Mouse (Mus musculus): ENCODE data around the gene Tsks. TPM values are rescaled to one million over a fixed set of nuclear protein-coding genes. Genes with fewer than 3 reads are reported as not detected.
A peak's percentile ranks its signal among the peaks of the same experiment; 100 is the strongest.

Tsks gene
- polyA plus RNA-seq, 1 experiment from 2014 or later: 0.17 TPM

GRCm38 (mm10) chr7:44952611-44953306 is 9.8 kb downstream of the Tsks start:
- Histone ChIP-seq H3K4me3 (peak overlapping the region; percentile 54), H3K27ac (peak overlapping the region; percentile 83), H3K36me3 (no peaks in the 10 kb centered on the region), H3K4me1 (peaks cover 21% of the 10 kb centered on the region), H3K9me3 (no peaks in the 10 kb centered on the region), H3K27me3 (peaks cover 31% of the 10 kb centered on the region), H3K4me2 (peak overlapping the region; percentile 94), H3K9ac (peak overlapping the region; percentile 46)
- ATAC-seq (ENCODE audit: insufficient number of reproducible peaks, low FRiP score, low TSS enrichment, low read depth): peak; percentile 93
- 6% methylated on average over 24 of the region's 24 CpGs for WGBS

- ATAC-seq (ENCODE audit: insufficient number of reproducible peaks, low FRiP score, low TSS enrichment, low read depth): no peak
- Histone ChIP-seq H3K36me3 (no peaks in the 10 kb centered on the region), H3K4me3 (no peak overlapping the region), H3K4me1 (peaks cover 21% of the 10 kb centered on the region), H3K9ac (no peak overlapping the region), H3K4me2 (no peak overlapping the region), H3K27me3 (peaks cover 29% of the 10 kb centered on the region), H3K27ac (no peak overlapping the region), H3K9me3 (no peaks in the 10 kb centered on the region)
- WGBS: 62% methylated on average over 13 of the region's 14 CpGs
Observed at GRCm38 (mm10) chr7:44953561-44953960, 10.6 kb downstream of the Tsks start.

GRCm38 (mm10) chr7:44954091-44954885 is 11.3 kb downstream of the Tsks start:
- H3K4me2 ChIP-seq: no peak overlapping the region
- peaks cover 3% of the 10 kb centered on the region for H3K36me3 ChIP-seq
- H3K4me3 ChIP-seq: no peak overlapping the region
- no peak overlapping the region for H3K27ac ChIP-seq
- 79% methylated on average over 12 of the region's 12 CpGs for WGBS
- no peak for ATAC-seq (ENCODE audit: insufficient number of reproducible peaks, low FRiP score, low TSS enrichment, low read depth)
- peaks cover 21% of the 10 kb centered on the region for H3K4me1 ChIP-seq
- peaks cover 26% of the 10 kb centered on the region for H3K27me3 ChIP-seq
- H3K9me3 ChIP-seq: no peaks in the 10 kb centered on the region
- no peak overlapping the region for H3K9ac ChIP-seq

- WGBS: 57% methylated on average over 5 of the region's 5 CpGs
- H3K27ac ChIP-seq: no peak overlapping the region
Observed at GRCm38 (mm10) chr7:44955628-44956027, 12.6 kb downstream of the Tsks start.

GRCm38 (mm10) chr7:44956266-44956665 is 13.3 kb downstream of the Tsks start:
- peaks cover 20% of the 10 kb centered on the region for H3K36me3 ChIP-seq
- no peak overlapping the region for H3K4me2 ChIP-seq
- 57% methylated on average over 6 of the region's 6 CpGs for WGBS
- no peak for ATAC-seq (ENCODE audit: insufficient number of reproducible peaks, low FRiP score, low TSS enrichment, low read depth)
- no peaks in the 10 kb centered on the region for H3K9me3 ChIP-seq
- no peak overlapping the region for H3K27ac ChIP-seq
- no peak overlapping the region for H3K9ac ChIP-seq
- peaks cover 20% of the 10 kb centered on the region for H3K4me1 ChIP-seq
- peaks cover 7% of the 10 kb centered on the region for H3K27me3 ChIP-seq
- no peak overlapping the region for H3K4me3 ChIP-seq

More at GRCm38 (mm10) chr7:44955628-44956027, 12.6 kb downstream of the Tsks start:
- Histone ChIP-seq H3K9ac (no peak overlapping the region), H3K27me3 (peaks cover 13% of the 10 kb centered on the region), H3K9me3 (no peaks in the 10 kb centered on the region), H3K4me3 (no peak overlapping the region), H3K4me2 (no peak overlapping the region), H3K36me3 (peaks cover 14% of the 10 kb centered on the region), H3K4me1 (peaks cover 21% of the 10 kb centered on the region)
- ATAC-seq (ENCODE audit: insufficient number of reproducible peaks, low FRiP score, low TSS enrichment, low read depth): no peak

- no peak overlapping the region for H3K9ac ChIP-seq
- no peaks in the 10 kb centered on the region for H3K9me3 ChIP-seq
- WGBS: 69% methylated on average over 20 of the region's 20 CpGs
- no peaks in the 10 kb centered on the region for H3K27me3 ChIP-seq
- H3K4me2 ChIP-seq: no peak overlapping the region
- H3K4me1 ChIP-seq: peaks cover 11% of the 10 kb centered on the region
- no peak overlapping the region for H3K27ac ChIP-seq
- no peak overlapping the region for H3K4me3 ChIP-seq
- H3K36me3 ChIP-seq: peaks cover 31% of the 10 kb centered on the region
- no peak for ATAC-seq (ENCODE audit: insufficient number of reproducible peaks, low FRiP score, low TSS enrichment, low read depth)
Observed at GRCm38 (mm10) chr7:44957183-44957835, 14.3 kb downstream of the Tsks start.

GRCm38 (mm10) chr7:44958208-44958607 is 15.2 kb downstream of the Tsks start:
- H3K9ac ChIP-seq: no peak overlapping the region
- H3K9me3 ChIP-seq: no peaks in the 10 kb centered on the region
- WGBS: 54% methylated on average over 7 of the region's 7 CpGs
- H3K4me2 ChIP-seq: no peak overlapping the region
- H3K4me3 ChIP-seq: no peak overlapping the region
- H3K27me3 ChIP-seq: no peaks in the 10 kb centered on the region
- peaks cover 36% of the 10 kb centered on the region for H3K36me3 ChIP-seq
- H3K4me1 ChIP-seq: peaks cover 3% of the 10 kb centered on the region; the same call in 1 of the 2 replicates
- ATAC-seq (ENCODE audit: insufficient number of reproducible peaks, low FRiP score, low TSS enrichment, low read depth): no peak
- H3K27ac ChIP-seq: no peak overlapping the region

GRCm38 (mm10) chr7:44959281-44959680 is 16.3 kb downstream of the Tsks start:
- Histone ChIP-seq H3K4me1 (0 out of 2 replicates have a peak, but pooled peaks cover 3% of the 10 kb centered on the region), H3K4me3 (no peak overlapping the region), H3K9me3 (no peaks in the 10 kb centered on the region), H3K4me2 (no peak overlapping the region), H3K36me3 (peaks cover 44% of the 10 kb centered on the region), H3K9ac (no peak overlapping the region), H3K27me3 (no peaks in the 10 kb centered on the region), H3K27ac (no peak overlapping the region)
- no peak for ATAC-seq (ENCODE audit: insufficient number of reproducible peaks, low FRiP score, low TSS enrichment, low read depth)
- 86% methylated on average over 8 of the region's 8 CpGs for WGBS

GRCm38 (mm10) chr7:44959874-44960511 is 17.0 kb downstream of the Tsks start:
- no peak overlapping the region for H3K9ac ChIP-seq
- H3K9me3 ChIP-seq: no peaks in the 10 kb centered on the region
- no peak overlapping the region for H3K4me3 ChIP-seq
- peaks cover 47% of the 10 kb centered on the region for H3K36me3 ChIP-seq
- H3K27me3 ChIP-seq: no peaks in the 10 kb centered on the region
- WGBS: 83% methylated on average over 10 of the region's 10 CpGs
- no peak for ATAC-seq (ENCODE audit: insufficient number of reproducible peaks, low FRiP score, low TSS enrichment, low read depth)
- H3K4me1 ChIP-seq: 0 out of 2 replicates have a peak, but pooled peaks cover 3% of the 10 kb centered on the region
- H3K4me2 ChIP-seq: no peak overlapping the region
- no peak overlapping the region for H3K27ac ChIP-seq

GRCm38 (mm10) chr7:44960512-44960910 is 17.5 kb downstream of the Tsks start:
- Histone ChIP-seq H3K9ac (no peak overlapping the region), H3K27me3 (no peaks in the 10 kb centered on the region), H3K4me2 (no peak overlapping the region), H3K4me1 (0 out of 2 replicates have a peak, but pooled peaks cover 3% of the 10 kb centered on the region), H3K36me3 (peaks cover 53% of the 10 kb centered on the region), H3K4me3 (no peak overlapping the region), H3K9me3 (no peaks in the 10 kb centered on the region), H3K27ac (no peak overlapping the region)
- no peak for ATAC-seq (ENCODE audit: insufficient number of reproducible peaks, low FRiP score, low TSS enrichment, low read depth)
- WGBS: 87% methylated on average over 13 of the region's 13 CpGs

GRCm38 (mm10) chr7:44962337-44962736 is 19.3 kb downstream of the Tsks start:
- H3K36me3 ChIP-seq: peaks cover 67% of the 10 kb centered on the region

More at GRCm38 (mm10) chr7:44962337-44962736, 19.3 kb downstream of the Tsks start:
- no peak for ATAC-seq (ENCODE audit: insufficient number of reproducible peaks, low FRiP score, low TSS enrichment, low read depth)
- H3K27me3 ChIP-seq: no peaks in the 10 kb centered on the region
- H3K4me2 ChIP-seq: no peak overlapping the region
- 0 out of 2 replicates have a peak, but pooled peaks cover 3% of the 10 kb centered on the region for H3K4me1 ChIP-seq
- H3K9ac ChIP-seq: no peak overlapping the region
- WGBS: 61% methylated on average over 8 of the region's 8 CpGs
- no peak overlapping the region for H3K27ac ChIP-seq
- H3K4me3 ChIP-seq: no peak overlapping the region
- no peaks in the 10 kb centered on the region for H3K9me3 ChIP-seq
